Mouse (Mus musculus): ENCODE measurements around the gene Krtap16-1. TPM values are rescaled to one million over a fixed set of nuclear protein-coding genes. Genes with fewer than 3 reads are reported as not detected.

Krtap16-1 gene
- total RNA-seq (2014; fragmentation: Nextera tagmentation) (not detected in 2 replicates), total RNA-seq (2017) (not detected in 2 replicates)

GRCm38 (mm10) chr11:99986180-99986647, at the start of gene Krtap16-1:
Gene Krtap16-1, minus strand, starts transcription at chr11:99986597.
- ATAC-seq (replicated peaks; ENCODE audit: low FRiP score, low TSS enrichment, poor library complexity, severe bottlenecking): no peak

DNA sequence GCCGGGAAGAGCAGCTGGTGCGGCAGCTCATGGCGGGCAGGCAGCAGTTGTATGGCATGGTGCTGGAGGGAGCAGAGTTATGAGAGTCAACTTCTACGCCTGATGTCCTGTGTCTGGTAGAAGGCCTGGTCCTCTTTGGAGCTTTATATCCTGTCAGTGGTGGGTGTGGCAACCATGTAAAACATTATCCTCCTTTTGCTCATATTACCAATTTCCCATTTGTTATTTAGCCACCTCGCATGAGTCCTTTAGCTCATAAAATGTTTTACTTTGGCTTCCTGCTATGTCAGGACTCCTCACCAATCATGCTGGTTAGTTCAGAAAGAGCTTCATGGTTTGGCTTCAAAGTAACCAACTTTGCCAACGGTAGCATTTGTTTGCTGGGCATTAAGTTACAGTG, 43.4 kb upstream of the Krtap16-1 start, which contains the start of gene Krt33b:
Krt33b (minus strand) TSS at position 101 of the 400 bp plus-strand sequence.
- ATAC-seq (replicated peaks; ENCODE audit: low FRiP score, low TSS enrichment, poor library complexity, severe bottlenecking): no peak

DNA sequence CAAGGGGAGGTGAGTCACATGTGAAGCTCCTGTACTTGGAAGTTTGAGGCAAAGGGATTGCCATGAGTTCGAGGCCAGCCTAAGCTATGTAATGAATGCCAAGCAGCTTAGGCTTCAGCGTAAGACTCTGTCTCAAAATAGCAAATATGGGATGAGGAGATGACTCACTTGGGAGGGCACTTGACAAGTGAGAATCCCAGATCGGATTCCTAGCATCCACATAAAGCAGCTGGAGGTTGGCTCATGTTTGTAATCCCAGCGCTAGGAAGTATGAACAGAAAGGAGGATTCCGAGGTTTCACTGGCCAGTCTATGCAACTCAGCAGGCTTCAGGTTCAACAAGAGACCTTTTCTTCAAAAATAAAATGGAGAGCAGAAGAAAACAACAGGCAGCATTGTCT, 35.0 kb upstream of the Krtap16-1 start:
- no peak for ATAC-seq (replicated peaks; ENCODE audit: low FRiP score, low TSS enrichment, poor library complexity, severe bottlenecking)

DNA sequence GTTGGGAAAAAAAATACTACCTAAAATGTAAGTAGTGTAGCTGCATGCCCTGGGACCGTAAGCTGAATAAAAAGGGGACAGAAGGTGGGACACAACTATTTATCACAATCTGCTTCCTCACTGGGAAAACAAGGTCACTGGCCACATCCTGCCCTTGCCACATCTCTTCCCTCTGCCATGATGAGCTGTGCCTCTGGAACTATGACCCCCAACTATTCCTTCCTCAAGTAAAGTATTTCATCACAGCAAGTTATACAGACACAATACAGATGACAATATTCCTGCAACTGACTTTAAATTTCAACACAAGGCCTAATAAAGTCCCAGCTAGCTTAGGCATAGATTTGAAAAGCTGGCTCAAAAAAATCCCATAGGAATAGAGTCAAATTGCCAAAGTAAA, 33.1 kb upstream of the Krtap16-1 start:
- ATAC-seq (replicated peaks; ENCODE audit: low FRiP score, low TSS enrichment, poor library complexity, severe bottlenecking): no peak

DNA sequence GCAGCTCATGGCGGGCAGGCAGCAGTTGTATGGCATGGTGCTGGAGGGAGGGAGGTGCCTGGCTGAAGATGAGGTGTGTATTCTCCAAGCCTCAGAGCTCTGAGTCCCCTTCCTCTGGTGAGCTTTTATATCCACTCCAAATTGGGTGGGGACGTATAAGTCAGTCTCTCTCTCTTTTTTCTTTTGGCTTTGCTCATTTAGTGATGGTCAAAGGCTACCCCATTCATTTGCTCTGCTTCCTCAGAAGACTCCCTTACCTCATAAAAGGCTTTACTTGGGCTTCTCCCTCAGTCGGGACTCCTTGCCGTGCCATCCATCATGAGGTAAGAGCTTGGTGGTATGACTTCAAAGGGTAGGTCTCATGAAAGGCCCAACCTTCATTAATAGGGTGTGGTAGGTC, 29.7 kb upstream of the Krtap16-1 start, which contains the start of gene Krt33a:
Krt33a (minus strand) TSS at position 101 of the 400 bp plus-strand sequence.
- no peak for ATAC-seq (replicated peaks; ENCODE audit: low FRiP score, low TSS enrichment, poor library complexity, severe bottlenecking)

- ATAC-seq (replicated peaks; ENCODE audit: low FRiP score, low TSS enrichment, poor library complexity, severe bottlenecking): no peak
Measured at GRCm38 (mm10) chr11:100013691-100014171, 27.3 kb upstream of the Krtap16-1 start.

GRCm38 (mm10) chr11:100010682-100011081, 24.3 kb upstream of the Krtap16-1 start:
- no peak for ATAC-seq (replicated peaks; ENCODE audit: low FRiP score, low TSS enrichment, poor library complexity, severe bottlenecking)

GRCm38 (mm10) chr11:100008336-100008735, 21.9 kb upstream of the Krtap16-1 start:
- no peak for ATAC-seq (replicated peaks; ENCODE audit: low FRiP score, low TSS enrichment, poor library complexity, severe bottlenecking)

DNA sequence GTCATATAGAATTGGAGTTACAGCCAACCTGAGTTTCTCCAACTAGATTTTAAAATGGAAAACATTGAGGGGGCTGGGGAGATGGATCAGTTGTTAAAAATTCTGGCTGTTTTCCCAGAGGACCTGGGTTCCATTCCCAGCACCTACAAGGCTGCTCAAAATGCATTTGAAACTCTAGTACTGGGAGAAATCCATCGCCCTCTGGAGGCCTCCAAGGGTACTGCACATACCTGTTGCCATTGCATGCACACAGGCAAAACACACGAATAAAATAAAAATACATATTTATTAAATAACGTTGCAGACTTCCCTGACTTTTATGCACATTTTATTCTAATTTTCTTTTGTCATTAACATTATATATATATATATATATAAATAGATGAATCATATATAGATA, 20.2 kb upstream of the Krtap16-1 start:
- no peak for ATAC-seq (replicated peaks; ENCODE audit: low FRiP score, low TSS enrichment, poor library complexity, severe bottlenecking)

GRCm38 (mm10) chr11:100005905-100006304, 19.5 kb upstream of the Krtap16-1 start:
- no peak for ATAC-seq (replicated peaks; ENCODE audit: low FRiP score, low TSS enrichment, poor library complexity, severe bottlenecking)

DNA sequence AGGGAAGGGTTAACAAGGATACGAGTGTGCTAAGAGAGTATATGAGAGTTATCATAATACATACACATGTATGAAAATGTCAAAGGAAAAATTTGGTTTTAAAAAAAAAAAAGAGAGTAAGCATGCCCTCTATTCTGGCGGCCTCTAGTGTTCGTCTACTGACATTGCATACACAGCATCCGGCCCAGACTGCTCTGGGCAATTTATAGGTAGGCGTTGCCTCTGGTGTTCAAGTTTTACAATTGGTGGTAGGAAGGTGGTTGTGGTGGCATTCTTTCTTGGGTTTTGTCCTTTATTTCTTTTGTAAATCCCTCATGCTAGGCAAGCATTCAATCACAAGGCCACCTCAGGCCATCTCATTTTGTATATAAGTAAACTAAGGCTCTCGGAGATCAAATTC, 18.4 kb upstream of the Krtap16-1 start:
- ATAC-seq (replicated peaks; ENCODE audit: low FRiP score, low TSS enrichment, poor library complexity, severe bottlenecking): peak; percentile 78

GRCm38 (mm10) chr11:99999091-99999490, 12.7 kb upstream of the Krtap16-1 start:
- no peak for ATAC-seq (replicated peaks; ENCODE audit: low FRiP score, low TSS enrichment, poor library complexity, severe bottlenecking)

DNA sequence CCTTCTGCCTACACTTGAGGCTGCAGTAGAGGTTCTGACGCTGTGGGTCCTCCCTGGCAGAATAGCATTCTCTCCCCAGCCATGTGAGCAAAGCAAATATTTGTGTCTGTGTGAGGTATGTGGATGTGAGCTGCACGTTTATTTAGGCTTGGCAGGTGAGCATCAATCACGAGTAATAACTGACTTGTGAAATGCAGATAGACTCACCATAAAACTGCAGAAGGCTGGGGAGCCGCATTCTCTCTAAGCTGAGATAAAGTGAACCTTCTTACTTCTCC, 7.9 kb upstream of the Krtap16-1 start:
- no peak for ATAC-seq (replicated peaks; ENCODE audit: low FRiP score, low TSS enrichment, poor library complexity, severe bottlenecking)

- ATAC-seq (replicated peaks; ENCODE audit: low FRiP score, low TSS enrichment, poor library complexity, severe bottlenecking): no peak
Measured at GRCm38 (mm10) chr11:99993620-99994383, 7.4 kb upstream of the Krtap16-1 start, which contains the start of gene Krtap17-1. Gene Krtap17-1, minus strand, starts transcription at chr11:99993994.

DNA sequence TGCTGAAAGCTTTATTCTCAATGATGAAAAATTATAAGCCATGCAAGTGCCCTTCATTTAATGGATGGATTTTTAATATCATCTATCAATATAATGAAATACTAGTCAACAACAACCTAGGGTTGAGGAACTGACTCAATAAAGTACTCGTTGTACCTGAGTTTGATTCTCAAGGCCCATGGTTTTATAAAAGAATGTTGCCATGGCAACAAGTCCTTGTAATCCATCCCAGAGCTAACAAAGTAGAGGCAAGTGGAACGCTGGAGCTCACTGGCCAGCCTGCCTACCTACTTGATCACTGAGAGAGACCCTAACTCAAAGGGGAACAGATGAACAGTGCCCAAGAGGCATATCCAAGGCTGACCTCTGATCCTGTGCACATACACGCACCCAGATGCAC, 4.2 kb upstream of the Krtap16-1 start:
- no peak for ATAC-seq (replicated peaks; ENCODE audit: low FRiP score, low TSS enrichment, poor library complexity, severe bottlenecking)

GRCm38 (mm10) chr11:99989881-99990405, 3.5 kb upstream of the Krtap16-1 start:
- ATAC-seq (replicated peaks; ENCODE audit: low FRiP score, low TSS enrichment, poor library complexity, severe bottlenecking): no peak

- ATAC-seq (replicated peaks; ENCODE audit: low FRiP score, low TSS enrichment, poor library complexity, severe bottlenecking): no peak
Measured at GRCm38 (mm10) chr11:99988530-99988929, 2.1 kb upstream of the Krtap16-1 start.

GRCm38 (mm10) chr11:99985291-99986092, 905 bp downstream of the Krtap16-1 start:
- no peak; the same call in 1 of the 2 replicates for ATAC-seq (replicated peaks; ENCODE audit: low FRiP score, low TSS enrichment, poor library complexity, severe bottlenecking)

- no peak for ATAC-seq (replicated peaks; ENCODE audit: low FRiP score, low TSS enrichment, poor library complexity, severe bottlenecking)
Measured at GRCm38 (mm10) chr11:99983442-99983841, 3.0 kb downstream of the Krtap16-1 start.

DNA sequence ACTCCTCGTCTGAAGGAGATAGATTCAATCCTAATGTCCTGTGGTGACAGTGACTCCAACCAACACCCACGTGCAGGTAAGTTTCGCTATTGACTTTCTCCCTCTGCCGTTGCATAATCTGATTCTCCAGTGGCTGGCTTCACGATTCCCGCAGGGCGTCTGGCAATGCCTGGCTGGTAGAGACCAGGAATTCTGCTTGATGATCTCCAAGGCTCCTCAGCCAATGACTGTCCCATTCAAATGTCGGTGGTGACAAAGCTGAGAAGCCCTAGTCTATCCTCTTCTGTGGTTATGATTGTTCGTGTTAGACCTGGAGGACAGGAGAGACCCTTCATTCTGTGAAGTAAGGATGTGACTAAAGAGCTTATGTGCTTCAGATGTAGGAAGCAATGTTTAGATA, 3.7 kb downstream of the Krtap16-1 start:
- no peak for ATAC-seq (replicated peaks; ENCODE audit: low FRiP score, low TSS enrichment, poor library complexity, severe bottlenecking)
